Mouse (Mus musculus): ENCODE data around the gene Nip7. TPM values are rescaled to one million over a fixed set of nuclear protein-coding genes. Genes with fewer than 3 reads are reported as not detected.

Nip7 gene
- polyA plus RNA-seq (2012; rRNA removed): 54.9 and 123 TPM in 2 replicates
- 99.0 and 103 TPM in 2 replicates for polyA plus RNA-seq (2014; fragmentation: Nextera tagmentation; extraction: Ambion mirVana)

DNA sequence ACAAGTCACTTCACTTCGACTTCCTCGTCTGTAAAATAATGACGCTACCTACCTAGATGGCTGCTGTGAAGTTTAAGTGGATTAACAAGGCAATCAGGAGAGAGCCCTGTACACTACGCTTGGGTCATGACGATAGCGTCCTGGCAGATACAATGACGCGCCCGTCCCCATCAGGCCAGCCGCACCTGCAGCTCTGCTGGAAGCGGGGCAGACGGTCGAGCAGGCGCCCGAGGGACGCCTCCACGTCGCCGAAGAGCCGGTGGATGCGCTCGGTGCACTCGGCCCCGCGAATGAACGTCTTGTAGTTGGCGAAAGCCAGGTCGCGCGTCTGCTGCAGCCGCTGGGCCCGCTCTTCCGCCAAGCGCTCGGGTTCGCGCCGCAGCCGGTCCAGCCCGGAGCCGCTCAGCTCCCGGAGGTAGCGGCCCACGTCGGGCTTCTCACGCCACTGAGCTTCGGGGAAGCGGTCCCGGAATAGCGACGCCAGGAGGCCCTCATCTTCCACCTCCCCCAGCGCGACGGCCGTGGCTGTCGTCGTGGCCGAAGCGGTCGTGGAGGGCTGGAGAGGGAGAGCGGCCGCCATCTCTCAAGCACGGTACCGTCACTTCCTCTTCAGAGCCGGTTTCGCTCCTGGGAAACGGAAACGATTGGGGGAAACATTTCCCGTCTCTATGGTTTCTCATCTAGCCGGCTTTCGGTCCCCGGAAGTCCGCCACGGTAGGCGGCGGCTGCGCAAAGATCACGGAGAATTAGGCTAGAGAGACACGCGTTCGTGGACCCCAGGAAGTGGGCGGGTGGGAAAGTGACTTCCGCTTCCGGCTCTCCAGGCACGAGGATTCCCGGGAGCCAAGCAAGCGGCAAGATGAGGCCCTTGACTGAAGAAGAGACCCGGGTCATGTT is at the start of gene Nip7, which contains the start of gene Cog8:
Gene Nip7, plus strand, starts transcription at position 802 of the 897 bp plus-strand sequence.
Gene Cog8, minus strand, starts transcription at position 614 of the 897 bp plus-strand sequence.
- WGBS: under 1% methylated on average over 81 of the region's 88 CpGs
- Histone ChIP-seq H3K27ac (replicated peaks; ENCODE audit: low read depth, low read length) (peak within 1 kb of the TSS; percentile 61), H3K9ac (ENCODE audit: low read depth, low read length, severe bottlenecking) (peak within 1 kb of the TSS; percentile 84), H3K4me3 (replicated peaks; ENCODE audit: low read length) (peak within 1 kb of the TSS; percentile 98), H3K4me1 (ENCODE audit: control insufficient read depth, insufficient read depth, low read length) (peaks cover 18% of the 10 kb centered on the region), H3K4me2 (replicated peaks; ENCODE audit: low read depth, low read length, severe bottlenecking) (peak within 1 kb of the TSS; percentile 86), H3K36me3 (ENCODE audit: control insufficient read depth, insufficient read depth, low read length) (peaks cover 43% of the 10 kb centered on the region), H3K27me3 (ENCODE audit: control insufficient read depth, insufficient read depth, low read length) (no peaks in the 10 kb centered on the region), H3K9me3 (ENCODE audit: control insufficient read depth, low read length) (no peaks in the 10 kb centered on the region)
- TF ChIP-seq POLR2A (IDR thresholded peaks at IDR 0.05; ENCODE audit: borderline replicate concordance, extremely low read depth, insufficient read depth, insufficient read length): peak; percentile 53; the same call in 1 of the 2 replicates
- peak; percentile 97 for DNase-seq (ENCODE audit: low spot score)
- peak; percentile 96 for ATAC-seq (ENCODE audit: low FRiP score, low read depth)

- 90% methylated on average over 3 of the region's 3 CpGs for WGBS
- H3K36me3 ChIP-seq (ENCODE audit: control insufficient read depth, insufficient read depth, low read length): peaks cover 64% of the 10 kb centered on the region
These were observed 48.9 kb upstream of the Nip7 start for GRCm38 (mm10) chr8:107007795-107008194.

DNA sequence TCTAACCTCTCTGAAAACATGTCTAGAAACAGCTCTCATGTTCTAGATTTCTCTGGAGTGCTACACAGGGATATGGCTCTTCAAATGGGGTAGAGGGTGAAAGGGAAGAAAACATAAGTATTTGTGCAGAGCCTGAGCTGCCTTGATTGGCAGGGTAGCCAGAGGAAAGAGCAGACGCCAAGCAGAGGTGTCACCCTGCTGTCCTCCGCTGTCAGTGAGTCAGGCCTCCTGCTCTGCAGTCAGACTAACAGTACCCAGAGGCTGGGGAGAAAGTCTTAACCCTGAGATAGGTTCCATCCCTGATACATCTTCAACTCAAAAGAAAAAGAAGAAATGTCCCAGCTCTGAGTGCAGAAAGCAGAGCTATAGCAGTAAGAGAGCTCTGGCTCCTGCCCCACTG is 44.0 kb upstream of the Nip7 start:
- no peak overlapping the region for H3K4me2 ChIP-seq (replicated peaks; ENCODE audit: low read depth, low read length, severe bottlenecking)
- H3K9ac ChIP-seq (ENCODE audit: low read depth, low read length, severe bottlenecking): no peak overlapping the region
- H3K27me3 ChIP-seq (ENCODE audit: control insufficient read depth, insufficient read depth, low read length): no peaks in the 10 kb centered on the region
- no peak overlapping the region for H3K4me3 ChIP-seq (replicated peaks; ENCODE audit: low read length)
- no peak for TF ChIP-seq POLR2A (IDR thresholded peaks at IDR 0.05; ENCODE audit: borderline replicate concordance, extremely low read depth, insufficient read depth, insufficient read length)
- DNase-seq (ENCODE audit: low spot score): no peak
- WGBS: 82% methylated on average over 2 of the region's 2 CpGs
- H3K27ac ChIP-seq (replicated peaks; ENCODE audit: low read depth, low read length): no peak overlapping the region
- no peaks in the 10 kb centered on the region for H3K4me1 ChIP-seq (ENCODE audit: control insufficient read depth, insufficient read depth, low read length)
- ATAC-seq (ENCODE audit: low FRiP score, low read depth): no peak
- no peaks in the 10 kb centered on the region for H3K9me3 ChIP-seq (ENCODE audit: control insufficient read depth, low read length)
- peaks cover 40% of the 10 kb centered on the region for H3K36me3 ChIP-seq (ENCODE audit: control insufficient read depth, insufficient read depth, low read length)

More at GRCm38 (mm10) chr8:107007795-107008194, 48.9 kb upstream of the Nip7 start:
- H3K27ac ChIP-seq (replicated peaks; ENCODE audit: low read depth, low read length): no peak overlapping the region
- H3K9ac ChIP-seq (ENCODE audit: low read depth, low read length, severe bottlenecking): no peak overlapping the region
- DNase-seq (ENCODE audit: low spot score): no peak
- no peak for TF ChIP-seq POLR2A (IDR thresholded peaks at IDR 0.05; ENCODE audit: borderline replicate concordance, extremely low read depth, insufficient read depth, insufficient read length)
- H3K4me2 ChIP-seq (replicated peaks; ENCODE audit: low read depth, low read length, severe bottlenecking): no peak overlapping the region
- H3K27me3 ChIP-seq (ENCODE audit: control insufficient read depth, insufficient read depth, low read length): no peaks in the 10 kb centered on the region
- no peak overlapping the region for H3K4me3 ChIP-seq (replicated peaks; ENCODE audit: low read length)
- H3K9me3 ChIP-seq (ENCODE audit: control insufficient read depth, low read length): no peaks in the 10 kb centered on the region
- ATAC-seq (ENCODE audit: low FRiP score, low read depth): no peak
- H3K4me1 ChIP-seq (ENCODE audit: control insufficient read depth, insufficient read depth, low read length): no peaks in the 10 kb centered on the region

- no peak for ATAC-seq (ENCODE audit: low FRiP score, low read depth)
- no peak overlapping the region for H3K9ac ChIP-seq (ENCODE audit: low read depth, low read length, severe bottlenecking)
- no peaks in the 10 kb centered on the region for H3K4me1 ChIP-seq (ENCODE audit: control insufficient read depth, insufficient read depth, low read length)
- H3K27me3 ChIP-seq (ENCODE audit: control insufficient read depth, insufficient read depth, low read length): no peaks in the 10 kb centered on the region
- TF ChIP-seq POLR2A (IDR thresholded peaks at IDR 0.05; ENCODE audit: borderline replicate concordance, extremely low read depth, insufficient read depth, insufficient read length): no peak
- H3K27ac ChIP-seq (replicated peaks; ENCODE audit: low read depth, low read length): no peak overlapping the region
- no peak overlapping the region for H3K4me3 ChIP-seq (replicated peaks; ENCODE audit: low read length)
- no peak overlapping the region for H3K4me2 ChIP-seq (replicated peaks; ENCODE audit: low read depth, low read length, severe bottlenecking)
- WGBS: 100% methylated on average over 1 of the region's 1 CpGs
- peaks cover 30% of the 10 kb centered on the region for H3K36me3 ChIP-seq (ENCODE audit: control insufficient read depth, insufficient read depth, low read length)
- H3K9me3 ChIP-seq (ENCODE audit: control insufficient read depth, low read length): no peaks in the 10 kb centered on the region
- no peak for DNase-seq (ENCODE audit: low spot score)
These were observed 41.8 kb upstream of the Nip7 start for GRCm38 (mm10) chr8:107014915-107015314.

GRCm38 (mm10) chr8:107023479-107023878 is 33.2 kb upstream of the Nip7 start:
- TF ChIP-seq POLR2A (IDR thresholded peaks at IDR 0.05; ENCODE audit: borderline replicate concordance, extremely low read depth, insufficient read depth, insufficient read length): no peak
- Histone ChIP-seq H3K9ac (ENCODE audit: low read depth, low read length, severe bottlenecking) (no peak overlapping the region), H3K4me3 (replicated peaks; ENCODE audit: low read length) (no peak overlapping the region), H3K9me3 (ENCODE audit: control insufficient read depth, low read length) (no peaks in the 10 kb centered on the region), H3K27me3 (ENCODE audit: control insufficient read depth, insufficient read depth, low read length) (no peaks in the 10 kb centered on the region), H3K4me2 (replicated peaks; ENCODE audit: low read depth, low read length, severe bottlenecking) (no peak overlapping the region), H3K27ac (replicated peaks; ENCODE audit: low read depth, low read length) (no peak overlapping the region), H3K4me1 (ENCODE audit: control insufficient read depth, insufficient read depth, low read length) (no peaks in the 10 kb centered on the region), H3K36me3 (ENCODE audit: control insufficient read depth, insufficient read depth, low read length) (no peaks in the 10 kb centered on the region)
- 89% methylated on average over 8 of the region's 8 CpGs for WGBS
- DNase-seq (ENCODE audit: low spot score) (no peak), ATAC-seq (ENCODE audit: low FRiP score, low read depth) (no peak)

Data from limb, embryonic 14.5 days (tissue).